Mouse (Mus musculus) cerebellum, postnatal 25 days (tissue): ENCODE data around the gene Stab2.
A peak's percentile ranks its signal among the peaks of the same experiment; 100 is the strongest.

Experiments used
- DNase-seq, 2 experiments: peaks; one replicate each; pipeline ENCODE4 v3.0.0; 2021; ENCODE audit warnings: mixed read lengths in 2 of 2

The Stab2 gene

GRCm38 (mm10) chr10:86889440-86889839 lies 118.4 kb downstream of the Stab2 start:
- no peak for DNase-seq

DNA sequence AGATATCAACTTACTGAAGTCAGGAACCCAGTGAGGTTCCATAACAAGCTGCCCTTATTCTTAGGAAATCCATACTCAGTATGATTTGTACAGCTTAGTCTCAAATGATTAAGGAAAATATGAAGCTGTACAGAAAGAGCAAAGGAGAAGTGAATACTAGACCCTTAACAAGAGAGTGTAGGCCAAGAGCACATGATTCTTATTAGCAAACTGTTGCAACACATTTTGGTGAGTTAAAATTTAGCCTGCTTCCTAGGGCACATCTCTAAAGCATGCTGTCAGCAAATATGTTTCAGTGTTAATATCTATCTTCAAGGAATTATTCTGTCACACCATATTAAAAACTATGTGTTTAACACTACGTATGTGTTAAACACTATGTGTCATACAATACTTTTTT lies 121.4 kb downstream of the Stab2 start:
- no peak for DNase-seq

- DNase-seq, result no peak
These were observed 126.4 kb downstream of the Stab2 start for GRCm38 (mm10) chr10:86881448-86881847.

- peak; percentile 31 to 57 for DNase-seq
These were observed 127.6 kb downstream of the Stab2 start for GRCm38 (mm10) chr10:86880071-86880806.

DNA sequence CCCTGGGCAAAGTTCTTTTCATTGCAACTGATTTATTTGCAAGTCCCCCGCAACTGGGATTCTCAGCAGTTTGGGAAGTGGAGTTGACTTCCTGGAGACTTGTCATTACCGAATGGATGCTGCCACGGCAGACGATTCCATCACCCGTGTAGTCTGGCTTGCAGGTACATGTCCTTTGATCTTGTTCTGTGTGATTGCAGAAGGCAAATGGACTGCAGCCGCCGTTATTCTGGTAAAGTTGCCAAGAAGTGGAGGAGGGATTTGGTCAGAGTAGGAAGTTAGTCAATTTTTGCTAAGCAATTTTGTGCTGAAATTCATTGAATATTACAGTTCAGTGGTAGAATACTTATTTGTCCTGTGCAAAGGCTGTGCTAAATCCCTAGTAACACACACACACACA lies 129.1 kb downstream of the Stab2 start:
- no peak for DNase-seq

DNA sequence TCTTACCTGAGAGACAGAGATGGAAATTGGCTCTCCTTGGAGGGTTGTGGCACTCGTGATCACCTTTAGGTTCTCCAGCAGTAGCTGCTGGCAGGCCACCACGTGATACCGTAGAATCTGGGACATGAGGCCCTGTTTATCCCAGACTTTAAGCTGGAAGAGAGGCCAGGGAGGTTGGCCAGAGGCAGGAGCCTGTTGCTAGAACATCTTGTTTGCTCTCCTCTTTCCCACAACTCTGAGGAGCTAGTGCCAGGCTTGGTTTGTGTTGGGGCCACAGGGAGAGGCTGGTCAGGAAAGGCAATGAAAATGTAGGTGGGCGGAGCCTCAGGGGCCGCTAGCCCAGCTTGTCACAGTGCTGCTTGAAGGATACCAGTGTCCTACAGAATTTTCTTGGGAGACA lies 135.2 kb downstream of the Stab2 start:
- no peak for DNase-seq

- DNase-seq, result no peak
These were observed 135.7 kb downstream of the Stab2 start for GRCm38 (mm10) chr10:86872121-86872520.

- DNase-seq, result no peak
These were observed 144.4 kb downstream of the Stab2 start for GRCm38 (mm10) chr10:86863429-86863828.

- no peak for DNase-seq
These were observed 145.3 kb downstream of the Stab2 start for GRCm38 (mm10) chr10:86862496-86862895.

DNA sequence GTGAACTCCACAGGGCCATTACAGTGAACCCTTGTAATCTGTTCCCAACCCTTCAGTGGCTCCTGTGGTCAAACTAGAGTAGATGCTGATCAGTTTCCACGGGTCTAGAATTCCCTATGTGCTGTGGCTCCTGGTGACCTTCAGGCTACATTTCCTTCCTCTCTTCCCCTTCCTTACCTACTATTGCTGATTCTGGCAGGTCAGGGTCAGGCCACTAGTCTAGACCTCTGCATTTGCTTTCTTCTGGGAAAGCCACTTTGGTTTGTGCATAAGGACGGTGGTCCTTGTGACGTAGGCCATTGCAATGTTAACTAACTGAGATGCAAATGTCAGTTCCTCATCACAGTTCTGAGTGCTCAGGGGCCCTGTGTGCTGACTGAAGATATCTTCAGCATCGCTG lies 147.4 kb downstream of the Stab2 start:
- no peak for DNase-seq

GRCm38 (mm10) chr10:86853433-86853832 lies 154.4 kb downstream of the Stab2 start:
- no peak for DNase-seq

DNA sequence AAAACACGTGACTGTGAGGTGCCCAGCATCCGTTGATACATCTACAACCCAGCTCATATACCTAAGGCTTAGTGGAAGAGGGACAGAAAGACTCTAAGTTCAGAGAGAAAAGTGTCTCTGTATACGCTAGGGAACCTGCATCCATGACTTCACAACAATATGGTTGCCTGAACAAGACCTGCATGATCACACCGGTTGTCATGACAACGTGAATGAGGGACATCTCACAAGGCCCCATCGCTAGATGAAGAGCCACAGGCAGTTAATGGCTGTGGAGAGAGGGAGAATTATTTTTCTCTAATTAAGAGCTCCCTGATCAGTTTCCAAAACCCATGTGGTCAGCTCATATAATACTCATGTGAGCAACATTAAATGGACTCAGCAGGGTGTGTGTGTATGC lies 155.7 kb downstream of the Stab2 start:
- DNase-seq, result no peak

DNA sequence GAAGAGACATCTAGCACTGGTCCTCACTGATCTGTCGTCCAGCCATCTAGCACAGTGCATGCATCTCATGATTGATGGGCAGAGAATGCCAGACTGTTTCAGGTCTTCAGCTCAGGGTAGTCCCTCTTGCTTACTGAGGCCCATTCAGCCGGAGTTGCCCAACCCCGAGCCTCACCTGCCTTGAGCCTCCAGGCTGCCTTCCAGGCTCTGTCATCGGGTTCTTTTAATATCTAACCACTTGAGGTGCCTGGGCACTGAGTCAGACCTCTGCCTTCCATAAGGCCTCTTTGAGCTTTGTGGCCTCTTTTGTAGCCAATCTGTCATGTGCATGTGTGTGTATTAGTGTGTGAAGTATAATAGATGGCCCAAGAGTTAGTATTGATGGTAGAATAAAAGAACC lies 158.3 kb downstream of the Stab2 start:
- DNase-seq, result no peak

DNA sequence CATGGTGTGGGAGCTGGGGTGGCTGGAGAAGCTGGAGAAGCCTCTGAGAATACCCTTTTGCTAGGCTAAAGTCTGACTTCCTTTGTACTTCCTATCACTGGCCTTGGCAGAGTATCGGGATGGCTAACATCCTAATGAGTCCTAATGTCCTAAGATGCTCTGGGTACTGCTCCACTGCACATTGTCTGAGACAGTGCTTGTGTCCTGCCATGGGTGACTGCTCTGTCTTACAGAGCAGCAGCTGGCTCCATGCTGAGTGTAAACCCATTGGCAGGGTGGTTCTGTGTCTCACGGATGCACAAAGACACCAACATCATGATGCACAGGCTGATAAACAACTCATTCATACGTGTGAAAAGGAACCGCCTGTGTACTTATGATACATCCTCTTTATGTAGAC lies 158.7 kb downstream of the Stab2 start:
- no peak for DNase-seq

DNA sequence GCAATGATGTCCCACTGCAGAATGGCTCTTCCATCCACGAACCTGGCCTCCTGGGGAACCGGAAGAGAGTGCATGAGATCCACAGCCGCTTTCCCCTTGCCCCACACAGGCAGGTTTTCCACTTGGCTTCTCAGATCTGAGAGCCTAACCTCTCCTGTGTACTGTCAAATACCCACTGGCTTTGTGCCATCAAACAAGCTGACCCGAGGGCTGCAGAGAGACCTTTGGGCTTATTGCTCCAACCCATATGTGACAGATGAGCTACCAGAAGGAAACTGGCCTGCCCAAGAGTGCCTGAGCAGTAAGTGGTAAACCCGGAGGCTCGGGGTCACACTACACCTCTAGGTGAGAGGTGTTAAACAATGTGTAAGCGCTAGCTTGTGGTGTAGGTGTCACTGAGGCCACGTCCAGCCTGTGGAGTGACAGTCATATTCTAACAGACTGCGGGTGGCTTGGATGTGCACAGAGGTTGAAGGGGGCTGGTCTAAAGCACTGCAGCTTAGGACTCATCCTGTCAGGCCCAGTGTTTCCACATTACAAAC lies 160.8 kb downstream of the Stab2 start:
- DNase-seq, result no peak

DNA sequence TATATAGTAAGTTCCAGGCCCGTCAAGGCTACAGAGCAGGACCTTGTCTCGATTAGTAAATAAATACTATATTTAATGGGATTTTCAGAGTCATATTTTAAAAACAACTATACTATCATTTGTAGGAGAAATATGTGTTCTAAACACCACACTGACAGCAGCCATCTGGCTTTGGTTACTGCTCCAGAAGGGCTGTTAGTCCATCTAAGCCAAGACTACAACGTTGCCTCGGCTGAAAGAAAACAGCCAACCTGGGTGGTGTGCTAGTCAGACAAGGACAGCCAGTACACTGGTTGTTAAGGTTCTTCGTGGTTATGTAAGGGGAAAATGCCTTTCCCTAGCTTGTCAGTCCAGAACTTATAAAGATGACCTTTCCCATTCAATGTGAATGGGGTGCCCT lies 165.2 kb downstream of the Stab2 start:
- no peak for DNase-seq

DNA sequence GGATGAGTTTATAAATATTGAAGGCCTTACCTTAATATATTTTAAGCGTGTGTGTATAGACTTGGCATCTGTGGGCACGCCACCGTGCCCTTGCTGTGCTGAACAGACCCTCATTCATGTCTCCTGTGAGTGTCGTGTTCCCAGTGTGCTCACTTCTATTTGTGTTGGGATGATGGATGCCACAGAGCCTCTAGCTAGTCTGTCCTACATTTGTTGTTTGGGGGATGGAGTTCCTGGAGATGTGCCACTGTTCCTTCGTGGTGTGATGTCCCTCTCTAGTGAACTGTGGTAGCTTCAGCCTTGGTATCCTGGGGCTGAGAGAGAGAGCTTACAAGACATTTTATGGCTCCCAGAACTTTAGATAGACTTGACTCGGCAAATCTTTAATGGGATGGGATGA lies 169.0 kb downstream of the Stab2 start:
- no peak for DNase-seq

DNA sequence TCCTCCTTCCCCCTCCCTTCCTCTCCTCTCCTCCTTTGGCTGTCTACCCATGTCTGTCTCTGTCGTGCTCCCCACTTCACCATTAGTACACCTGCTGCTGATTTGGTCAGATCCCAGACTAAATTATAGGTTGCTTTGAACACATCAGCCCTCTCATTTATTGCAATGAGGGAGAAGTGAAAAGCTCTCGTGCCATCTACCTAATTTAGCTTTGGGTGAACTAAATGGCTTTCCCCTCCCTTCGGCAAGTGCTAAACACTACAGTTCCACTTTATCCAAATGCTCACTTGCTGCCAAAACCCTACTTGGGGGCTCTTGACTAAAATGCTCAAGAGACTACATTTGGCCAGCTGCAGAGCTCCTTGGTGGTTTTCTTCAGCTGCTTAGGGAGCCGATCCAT lies 171.0 kb downstream of the Stab2 start:
- DNase-seq, result no peak

DNA sequence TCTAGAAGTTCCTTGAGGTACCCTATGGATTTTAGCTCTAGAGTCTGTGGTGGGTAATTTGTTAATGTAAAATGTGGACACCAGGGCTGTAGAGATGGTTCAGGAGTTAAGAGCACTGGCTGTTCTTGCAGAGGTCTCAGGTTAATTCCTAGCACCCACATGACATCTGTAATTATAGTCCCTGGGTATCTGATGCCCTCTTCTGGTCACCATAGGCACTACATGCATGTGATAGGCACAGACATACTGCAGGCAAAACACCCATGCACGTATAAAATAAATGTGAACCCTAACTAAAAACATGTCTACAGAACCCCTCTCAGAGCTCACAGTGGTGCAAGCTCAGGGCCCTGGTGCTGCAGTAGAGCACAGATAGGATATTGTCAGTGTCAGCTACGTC lies 178.3 kb downstream of the Stab2 start:
- no peak for DNase-seq

DNA sequence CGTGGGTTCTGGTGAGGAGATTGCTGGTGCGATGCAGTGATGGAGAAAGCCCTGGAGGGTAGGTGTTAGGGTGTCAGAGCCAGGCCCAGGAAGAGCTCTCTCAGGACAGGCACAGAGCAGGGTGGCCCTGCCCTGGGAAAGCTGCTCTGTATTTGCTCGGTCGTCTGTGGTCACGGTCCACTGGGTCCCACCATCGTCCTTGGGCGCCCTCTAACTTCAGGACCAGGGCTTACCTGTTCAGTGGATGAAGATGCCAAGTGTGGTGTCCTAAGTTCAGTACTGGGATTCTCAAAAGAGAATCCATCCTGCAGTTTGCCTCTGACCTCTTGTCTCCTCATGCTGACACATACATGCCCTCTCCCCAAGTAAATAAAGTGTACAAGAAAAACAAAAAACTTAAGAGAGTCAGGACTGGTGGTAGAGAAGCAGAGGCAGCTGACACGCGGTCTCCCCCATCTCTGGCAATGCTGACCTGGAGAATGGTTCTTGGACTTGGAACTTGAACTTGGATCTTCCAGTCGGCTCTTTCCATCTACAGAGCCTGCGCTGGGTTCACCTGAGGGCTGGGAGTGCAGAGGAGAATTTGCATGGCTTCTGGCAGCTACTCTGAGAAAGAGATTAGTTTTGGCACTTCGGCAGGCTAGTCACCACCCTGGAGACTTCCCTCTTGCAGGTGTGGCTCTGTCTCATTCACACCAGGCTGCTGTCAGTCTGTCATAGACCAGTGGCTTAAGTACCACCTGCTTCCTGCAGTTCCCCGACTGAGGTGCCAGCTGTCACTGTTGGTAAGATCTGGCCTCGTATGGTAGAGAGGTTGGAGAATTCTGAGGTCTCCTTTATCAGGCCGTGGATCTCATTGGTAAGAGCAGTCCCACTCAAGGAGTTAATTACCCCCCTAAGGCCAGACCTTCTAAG lies 179.3 kb downstream of the Stab2 start:
- DNase-seq, result peak in 1 of 2 experiments; percentile 25

DNA sequence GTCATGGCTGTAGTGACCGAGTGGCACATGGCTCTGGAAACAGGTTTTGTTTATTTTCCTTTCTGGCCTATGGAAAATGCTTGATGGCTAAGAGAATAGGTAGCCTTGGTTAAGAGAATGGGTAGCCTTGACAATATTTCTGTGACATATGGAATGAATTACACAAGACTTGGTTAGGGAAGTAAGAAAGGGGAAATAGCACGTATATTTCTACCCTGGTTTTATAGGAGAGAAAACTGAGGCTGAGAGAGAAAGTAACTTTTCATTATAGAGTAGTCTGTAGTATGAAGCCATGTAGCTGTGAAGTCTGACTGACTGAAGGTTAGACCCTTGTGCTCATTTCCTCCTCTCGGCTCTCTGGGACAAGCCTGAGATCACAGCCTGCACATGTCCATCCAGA lies 180.9 kb downstream of the Stab2 start:
- no peak for DNase-seq

GRCm38 (mm10) chr10:86825871-86826522 lies 181.8 kb downstream of the Stab2 start:
- peak; percentile 83 to 89 for DNase-seq

DNA sequence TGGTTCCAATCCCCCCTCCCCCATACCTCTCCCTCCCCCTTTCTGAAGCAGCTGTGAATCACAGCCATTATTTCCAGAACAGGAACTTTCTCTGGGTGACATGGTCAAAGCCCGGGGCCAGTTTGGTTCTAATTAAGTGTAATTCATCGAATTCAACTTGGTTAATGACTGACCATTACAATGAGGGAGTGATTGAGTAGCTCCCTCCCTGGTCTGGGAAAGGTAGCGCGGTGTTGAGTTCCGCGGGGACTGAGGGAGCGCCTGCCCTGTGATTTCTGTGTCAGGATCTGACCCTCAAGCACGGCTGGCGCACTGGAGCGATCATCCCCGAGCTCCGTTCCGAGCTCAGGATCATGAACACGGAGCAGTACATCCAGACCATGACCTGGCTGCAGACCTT lies 183.0 kb downstream of the Stab2 start:
- DNase-seq, result no peak
